Mouse (Mus musculus): Measurements from ENCODE around the gene Trp53bp2.

Trp53bp2 gene

DNA sequence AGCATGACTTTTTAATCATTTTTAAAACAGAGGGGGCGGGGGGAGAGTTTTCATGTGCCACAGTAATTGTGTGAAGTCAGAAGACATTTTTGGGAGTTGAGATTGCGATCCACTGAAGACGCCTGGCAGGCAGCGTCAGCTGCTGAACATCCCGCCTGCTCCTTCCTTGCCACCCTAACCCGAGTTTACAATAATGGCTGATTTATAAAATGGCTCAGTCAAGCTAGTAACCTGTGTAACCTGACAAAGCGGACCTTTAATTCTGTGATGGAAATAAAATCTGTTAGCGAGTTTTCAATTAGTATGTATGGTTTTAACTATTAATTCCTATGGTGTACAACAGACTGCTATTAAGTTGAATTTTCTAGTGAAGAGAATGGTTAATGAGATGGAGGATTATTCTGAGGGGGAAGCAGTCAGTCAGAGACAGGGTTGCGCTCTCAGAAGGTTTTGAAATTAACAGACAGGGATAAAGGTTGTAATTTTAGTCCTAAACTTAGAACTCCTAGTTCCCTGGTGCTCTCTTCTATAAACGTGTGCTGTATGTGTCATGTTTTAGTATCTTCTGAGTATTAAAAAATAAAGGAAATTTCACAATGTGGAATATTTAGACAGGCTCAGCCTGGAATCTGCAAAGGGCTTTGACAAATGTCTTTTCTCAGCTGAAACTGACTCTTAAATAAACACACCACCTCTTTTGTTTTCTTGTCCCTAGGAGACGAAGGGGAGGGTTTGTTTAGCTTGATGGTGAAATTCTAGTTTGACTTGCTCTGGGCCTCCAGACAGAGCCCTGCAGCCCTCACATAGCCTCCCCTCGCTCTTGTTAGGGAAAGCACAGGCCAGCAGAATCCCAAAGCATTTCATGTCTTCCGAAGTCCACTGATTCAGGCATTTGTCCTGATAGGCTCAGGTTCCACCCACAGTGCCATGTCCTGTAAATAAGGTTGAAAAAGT, 51.6 kb downstream of the Trp53bp2 start:
- no peak for DNase-seq (ENCODE audit: low spot score in 2 of 2)

DNA sequence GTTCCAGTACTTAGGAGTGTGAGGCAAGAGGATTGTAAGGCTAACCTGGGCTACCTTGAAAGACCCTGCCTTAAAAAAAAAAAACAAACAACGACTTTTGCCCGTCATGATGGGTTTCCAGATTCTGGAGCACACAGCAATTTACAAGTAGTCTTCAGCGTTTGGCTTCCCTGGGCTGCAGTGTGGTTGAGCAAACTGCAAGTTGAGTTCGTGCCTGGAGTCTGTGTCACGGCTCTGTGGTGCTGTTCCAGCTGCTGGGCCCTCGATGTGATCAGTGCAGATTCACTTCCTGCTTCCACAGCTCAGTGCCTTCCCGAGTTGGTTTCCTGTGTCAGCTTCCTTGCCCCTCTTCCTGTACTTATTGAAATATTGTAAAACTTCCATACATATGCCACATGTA, 52.3 kb downstream of the Trp53bp2 start:
- no peak for DNase-seq (ENCODE audit: low spot score in 2 of 2)

DNA sequence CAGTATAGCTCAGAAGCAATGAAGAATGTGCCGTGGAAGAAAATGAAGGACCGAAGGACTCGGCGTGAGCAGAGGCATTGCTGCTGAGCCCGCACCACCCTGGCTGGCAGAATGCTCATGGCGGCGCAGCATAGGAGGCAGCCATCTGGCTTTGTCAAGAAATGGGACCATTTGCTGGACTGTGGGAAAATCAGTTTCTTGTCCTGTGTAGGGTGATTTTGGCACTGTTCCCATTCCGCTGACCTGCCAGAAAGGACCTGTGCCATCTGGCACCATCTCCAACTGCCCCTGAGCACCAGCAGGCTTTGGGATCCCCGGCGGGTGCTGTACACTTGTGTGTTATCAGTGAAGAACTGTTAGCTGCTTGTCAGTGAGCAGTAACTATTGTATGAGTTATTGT, 52.8 kb downstream of the Trp53bp2 start:
- peak; percentile 42 to 85 for DNase-seq (ENCODE audit: low spot score in 2 of 2)

DNA sequence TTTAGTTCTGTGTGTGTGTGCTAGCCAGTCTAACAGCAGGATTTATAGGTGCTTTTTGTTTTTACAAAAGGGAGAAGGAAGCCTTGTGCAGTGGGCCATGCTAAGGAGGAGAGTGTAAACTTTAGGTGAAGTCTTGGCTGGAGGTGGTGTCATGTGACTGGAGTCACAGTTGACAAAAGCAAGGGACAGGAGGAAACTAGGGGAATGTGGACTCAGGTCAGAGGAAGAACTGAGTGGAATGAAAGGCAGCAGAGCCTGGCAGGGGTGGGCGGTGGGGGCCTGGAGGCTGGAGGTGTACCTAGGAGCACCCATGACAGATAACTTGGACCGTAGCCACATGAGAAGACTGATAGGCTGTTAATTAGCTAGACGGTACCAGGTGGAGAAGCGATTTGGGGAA, 56.3 kb downstream of the Trp53bp2 start:
- no peak for DNase-seq (ENCODE audit: low spot score in 2 of 2)

DNA sequence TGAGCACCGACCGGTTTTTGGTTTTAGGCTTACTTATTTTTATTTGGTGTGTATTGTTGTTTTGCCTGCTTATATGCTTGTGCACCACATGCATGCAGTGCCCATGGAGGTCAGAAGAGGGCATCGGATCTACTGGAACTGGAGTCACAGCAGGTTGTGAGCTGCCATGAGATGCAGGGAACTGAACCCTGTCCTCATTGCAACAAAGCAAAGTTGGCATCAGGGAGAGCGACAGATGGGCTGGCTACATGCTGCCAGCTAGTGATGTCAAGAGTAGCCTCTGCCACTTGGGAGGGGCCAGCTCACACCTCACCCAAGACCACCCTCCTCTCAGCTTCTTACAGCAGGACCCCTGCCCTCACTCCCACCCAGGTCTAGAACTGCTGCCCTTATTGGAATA, 57.0 kb downstream of the Trp53bp2 start:
- DNase-seq (ENCODE audit: low spot score in 2 of 2), result peak in 1 of 2 experiments; percentile 29

DNA sequence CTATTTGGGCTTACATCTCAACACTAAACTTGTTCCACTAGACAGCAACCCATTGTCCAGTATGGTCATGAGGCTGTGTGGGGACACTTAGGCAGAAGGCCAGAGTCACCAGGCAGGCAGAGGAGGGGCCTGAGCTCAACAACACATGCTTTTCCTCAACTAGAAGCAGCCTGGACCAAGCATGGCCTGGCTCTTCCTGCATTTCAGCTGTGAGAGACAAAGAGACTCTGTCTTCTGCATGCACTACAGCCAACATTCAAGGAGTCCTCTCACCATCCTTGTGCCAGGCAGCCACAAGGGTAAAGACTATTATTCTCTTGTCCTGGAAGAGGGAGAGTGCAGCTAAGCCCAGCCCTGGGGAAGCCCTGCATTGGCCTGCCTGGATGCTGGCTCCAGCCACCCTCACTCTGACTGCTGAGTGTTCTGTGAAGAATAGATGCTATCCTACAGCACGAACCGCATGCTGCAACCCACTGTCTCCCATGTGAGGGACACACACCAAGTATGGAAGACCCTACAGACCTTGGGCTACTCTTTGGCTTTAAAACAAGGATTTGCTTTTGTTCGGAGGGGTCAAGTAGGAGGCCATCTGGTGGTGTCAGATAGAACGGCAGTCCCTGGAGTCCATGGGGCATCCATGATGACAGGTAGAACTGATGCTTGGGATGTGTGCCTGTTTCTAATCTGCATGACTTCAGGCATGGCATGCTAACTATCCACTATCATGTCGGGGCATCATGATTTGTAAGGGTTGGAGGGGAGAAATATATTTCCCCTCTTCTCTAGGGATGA, 66.2 kb downstream of the Trp53bp2 start:
- no peak for DNase-seq (ENCODE audit: low spot score in 2 of 2)

DNA sequence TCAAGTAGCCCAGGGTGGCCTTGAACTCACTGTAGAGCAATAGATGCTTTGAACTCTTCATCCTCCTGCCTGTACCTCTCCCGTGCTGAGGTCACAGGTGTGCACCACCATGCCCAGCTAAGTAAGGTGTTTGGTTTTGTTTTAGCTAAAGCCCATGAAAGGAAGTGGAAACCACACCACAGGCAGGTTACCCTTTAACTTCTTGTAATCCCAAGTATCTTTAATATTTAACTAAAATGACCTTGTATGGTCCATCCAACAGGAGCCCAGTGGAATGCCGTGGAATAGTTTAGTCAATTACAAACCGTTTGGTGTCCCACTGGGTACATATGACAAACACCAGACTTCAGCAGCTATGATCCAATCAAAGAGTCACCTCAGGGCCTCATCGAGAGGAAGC, 70.0 kb downstream of the Trp53bp2 start:
- DNase-seq (ENCODE audit: low spot score in 2 of 2), result no peak

DNA sequence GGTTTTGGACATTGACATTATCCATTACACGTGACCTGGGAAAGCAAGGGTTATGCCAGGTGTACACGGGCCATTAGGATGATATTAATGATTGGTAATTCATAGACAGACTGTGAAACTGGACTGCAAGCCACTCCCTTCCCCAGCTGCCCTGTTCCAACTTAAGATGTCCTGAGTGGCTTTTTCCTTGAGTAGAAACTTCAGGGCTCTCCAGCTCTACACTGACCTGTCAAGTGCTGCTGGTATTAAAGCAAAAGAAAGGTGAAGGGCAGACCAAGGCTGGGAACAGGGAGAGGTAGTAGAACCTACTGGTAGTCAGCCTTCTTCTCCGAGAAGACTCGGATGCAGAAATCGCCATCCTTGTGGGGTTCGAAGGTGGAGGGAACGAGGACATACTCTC, 72.2 kb downstream of the Trp53bp2 start:
- DNase-seq (ENCODE audit: low spot score in 2 of 2), result no peak

DNA sequence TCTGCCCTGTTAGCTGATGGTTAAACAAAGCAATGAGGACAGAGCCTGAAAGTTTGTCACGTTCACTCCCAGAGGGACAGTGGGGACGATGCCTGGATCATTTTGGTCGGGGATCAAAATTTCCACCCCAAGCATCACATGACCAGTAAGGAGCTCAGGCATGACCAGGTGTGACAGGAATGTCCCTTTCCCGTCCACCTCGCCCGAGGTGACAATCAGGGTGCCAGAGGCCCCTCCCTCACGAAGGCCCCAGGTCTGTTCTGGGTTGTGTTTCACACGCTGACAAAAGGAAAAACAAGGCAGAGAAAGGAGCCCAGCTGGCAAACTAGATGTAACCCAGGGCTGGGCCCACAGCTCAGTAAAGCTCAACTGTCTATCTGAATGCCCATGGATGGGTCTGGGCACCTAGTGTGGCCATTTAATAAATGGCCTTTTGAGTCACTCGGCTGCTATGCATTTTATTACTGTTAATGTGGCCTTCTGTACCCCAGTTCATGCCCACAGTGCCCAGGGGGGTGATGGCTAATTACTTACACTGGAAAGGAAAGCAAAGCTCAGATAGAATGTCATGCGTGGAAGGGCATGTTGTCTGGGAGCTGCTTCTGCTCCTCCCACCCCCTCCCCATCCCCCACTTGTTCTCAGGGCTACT, 72.8 kb downstream of the Trp53bp2 start:
- no peak for DNase-seq (ENCODE audit: low spot score in 2 of 2)

DNA sequence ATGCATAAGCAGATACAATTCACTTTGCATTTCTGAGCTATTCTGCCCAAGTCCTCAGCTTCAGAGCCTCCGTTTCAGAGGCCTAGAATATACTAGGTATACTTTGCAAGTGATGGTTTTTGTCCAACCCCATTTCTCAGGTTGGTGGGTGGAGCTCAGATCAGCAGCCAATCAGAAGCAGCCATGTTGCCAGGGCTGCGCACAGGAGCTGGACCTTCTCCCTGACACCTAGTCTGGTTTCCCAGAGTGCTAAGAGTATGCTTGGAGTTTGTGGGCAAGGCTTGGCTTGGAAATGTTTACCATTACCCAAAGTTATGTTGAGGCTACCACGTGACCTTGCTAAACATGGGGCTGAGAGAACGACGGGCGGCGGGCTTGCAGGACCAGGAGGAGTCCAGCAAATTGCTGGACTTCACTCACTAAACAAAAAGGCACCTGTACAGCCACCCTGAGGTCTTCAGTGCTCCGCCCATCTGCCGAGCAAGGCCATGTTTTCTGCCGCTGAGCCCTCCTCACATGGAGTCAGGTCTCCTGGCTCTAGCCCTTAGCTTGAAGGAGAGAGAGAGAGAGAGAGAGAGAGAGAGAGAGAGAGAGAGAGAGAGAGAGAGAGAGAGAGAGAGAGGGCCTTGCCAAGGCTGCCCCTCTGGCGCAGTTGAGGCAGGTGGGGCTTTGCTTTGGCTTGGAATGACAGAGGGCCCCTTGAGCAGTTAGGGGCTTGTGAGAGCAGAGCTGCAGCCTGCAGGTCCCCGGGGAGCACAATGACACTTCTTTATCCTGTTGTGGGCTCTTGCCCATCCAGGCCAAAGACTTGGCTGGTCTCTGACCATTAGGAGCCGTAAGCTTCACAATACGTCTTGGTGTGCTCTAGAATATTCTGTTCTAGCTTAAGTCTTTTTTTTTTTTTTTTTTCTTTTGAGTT, 74.3 kb downstream of the Trp53bp2 start:
- no peak for DNase-seq (ENCODE audit: low spot score in 2 of 2)

DNA sequence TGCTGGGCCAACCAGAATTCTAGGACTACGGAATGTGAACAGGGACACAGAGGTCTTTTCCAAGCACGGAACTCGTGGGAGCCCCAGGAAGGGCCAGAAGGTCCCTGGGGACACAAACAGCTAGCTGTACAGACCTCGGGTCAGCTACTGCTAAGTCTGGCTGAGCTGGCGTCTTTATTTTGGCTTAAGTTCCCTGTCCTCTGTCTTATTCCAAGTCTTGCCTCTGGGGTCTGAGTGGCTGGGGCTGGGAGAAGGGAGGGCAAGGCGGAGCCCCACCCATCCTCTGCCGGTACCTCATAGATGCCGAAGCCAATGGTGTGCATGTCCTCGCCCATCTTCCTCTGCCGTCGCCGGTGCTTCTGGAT, 74.9 kb downstream of the Trp53bp2 start:
- no peak for DNase-seq (ENCODE audit: low spot score in 2 of 2)

DNA sequence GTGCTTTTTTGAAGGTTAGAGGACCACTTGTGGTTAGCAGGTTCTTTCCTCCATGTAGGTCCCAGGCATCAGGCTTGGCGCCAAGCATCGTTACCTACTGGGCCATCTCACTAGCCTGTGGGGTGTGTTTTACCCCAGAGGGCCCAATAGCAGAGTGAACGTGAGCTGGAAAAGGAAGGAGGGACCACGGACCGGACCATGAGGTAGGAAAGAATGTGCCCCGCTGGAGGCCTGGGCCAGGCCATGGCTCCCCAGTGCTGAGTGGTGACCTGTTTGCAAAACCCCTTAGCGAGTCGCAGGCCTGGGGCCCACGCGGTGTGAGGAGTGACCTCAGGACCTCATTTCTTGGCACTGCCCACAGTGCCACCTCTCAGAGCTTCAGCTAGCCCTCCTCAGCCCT, 79.5 kb downstream of the Trp53bp2 start:
- DNase-seq (ENCODE audit: low spot score in 2 of 2), result no peak

DNA sequence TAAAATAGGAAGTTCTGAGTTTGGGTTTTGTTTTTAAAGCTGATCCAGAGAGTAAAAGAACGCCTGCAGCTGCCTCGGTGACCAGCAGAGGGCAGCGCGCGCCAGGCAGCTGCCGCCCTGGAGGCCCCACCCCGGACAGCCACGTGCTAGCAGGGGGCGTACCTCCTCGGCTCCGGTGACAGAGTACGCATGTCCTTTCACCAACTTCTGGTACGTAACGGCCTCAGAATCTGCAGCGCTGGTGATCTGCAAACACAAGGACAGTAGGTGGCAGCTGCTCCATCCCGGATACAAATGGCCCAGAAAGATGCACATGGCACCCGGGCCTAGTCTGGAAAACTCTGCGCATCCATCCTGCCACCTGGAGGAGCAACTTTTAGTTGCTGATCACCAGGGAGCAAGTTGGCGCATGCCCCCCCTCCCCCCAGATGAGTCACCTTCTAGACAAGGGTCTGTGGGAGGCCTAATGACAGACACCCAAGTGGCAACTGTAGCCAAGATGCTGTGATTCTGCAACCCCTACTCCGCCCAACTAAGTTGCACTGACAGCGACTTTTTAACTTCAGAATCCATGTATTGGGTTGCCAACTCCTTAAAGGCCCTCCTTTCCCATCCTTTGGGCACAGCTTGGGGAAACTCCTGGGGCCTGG, 81.0 kb downstream of the Trp53bp2 start:
- peak; percentile 79 to 90 for DNase-seq (ENCODE audit: low spot score in 2 of 2)

DNA sequence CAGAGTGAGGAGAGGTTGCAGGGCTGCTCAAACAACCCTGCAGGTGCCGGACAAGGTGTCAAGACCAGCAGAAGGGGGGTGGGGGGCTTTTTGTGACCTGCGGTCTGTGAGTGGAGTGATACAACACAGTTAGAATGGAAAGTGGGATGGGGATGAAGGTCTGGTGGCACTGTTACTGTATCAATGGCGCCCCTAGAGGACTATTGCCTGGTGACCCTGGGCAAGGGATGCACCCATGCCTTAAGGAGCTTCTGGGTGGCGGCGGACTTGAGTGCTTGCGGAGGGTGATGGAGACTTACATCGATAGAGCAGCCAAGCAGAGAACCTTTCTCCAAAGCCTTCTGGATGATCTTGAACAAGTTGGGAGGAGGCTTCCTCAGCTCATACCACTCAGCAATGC, 81.6 kb downstream of the Trp53bp2 start:
- no peak for DNase-seq (ENCODE audit: low spot score in 2 of 2)

DNA sequence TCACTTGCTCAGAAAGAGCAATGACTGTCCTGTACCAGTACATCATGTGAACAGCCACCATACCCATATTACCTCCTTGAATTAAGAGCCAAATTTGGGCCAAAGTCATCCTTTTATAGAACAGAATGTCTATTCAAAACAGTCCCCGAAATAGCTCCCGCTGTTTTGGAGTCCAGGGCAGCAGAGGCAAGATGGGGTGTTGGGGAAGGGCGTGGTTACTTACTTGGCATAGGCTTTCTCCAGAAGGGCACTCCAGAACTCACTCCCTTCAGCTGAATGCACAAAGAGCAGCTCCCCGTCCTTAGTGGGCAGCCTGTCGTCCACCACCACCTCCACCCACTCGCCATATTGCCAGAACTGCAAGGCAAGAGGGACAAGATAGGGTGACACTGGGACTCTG, 82.9 kb downstream of the Trp53bp2 start:
- no peak for DNase-seq (ENCODE audit: low spot score in 2 of 2)

DNA sequence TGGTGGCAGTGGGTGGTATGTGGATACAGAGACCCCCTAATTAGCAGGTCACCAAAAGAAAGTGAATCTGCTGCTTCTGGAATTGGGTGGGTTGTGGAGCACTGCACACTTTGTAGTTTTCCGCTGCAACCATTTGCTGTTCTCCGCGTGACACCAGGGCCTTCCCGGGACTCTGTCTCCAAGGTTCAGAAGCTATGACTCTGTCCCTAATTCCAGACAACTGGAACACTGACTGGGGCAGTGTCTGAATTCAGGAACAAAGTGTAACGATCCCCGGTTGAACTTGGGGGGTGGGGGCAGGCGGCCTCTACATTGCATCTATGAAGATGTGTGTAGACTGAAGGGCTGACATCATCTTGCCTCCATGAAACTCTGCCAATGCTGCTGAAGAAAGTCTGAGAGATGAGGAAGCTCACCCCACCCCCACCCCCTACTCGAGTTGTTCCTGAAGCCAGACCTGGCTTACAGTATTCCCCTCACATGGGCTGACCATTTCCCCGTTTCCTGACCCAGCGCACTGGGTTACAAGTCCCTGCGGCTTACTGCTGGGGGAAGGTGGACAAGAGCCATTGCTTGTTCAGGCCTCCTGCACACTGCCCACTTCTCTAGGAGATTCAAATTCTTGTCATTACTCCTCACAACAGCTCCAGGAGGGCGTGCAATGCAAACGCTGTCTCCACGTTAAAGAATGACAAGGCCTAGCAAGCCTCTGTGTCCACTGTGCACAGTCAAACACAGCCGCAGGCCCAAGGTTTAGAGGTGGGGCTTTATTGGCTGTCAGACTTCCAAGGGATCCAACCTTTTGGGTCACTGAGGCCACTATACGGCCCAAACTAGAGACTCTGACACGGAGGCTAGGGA, 85.5 kb downstream of the Trp53bp2 start:
- DNase-seq (ENCODE audit: low spot score in 2 of 2), result no peak

DNA sequence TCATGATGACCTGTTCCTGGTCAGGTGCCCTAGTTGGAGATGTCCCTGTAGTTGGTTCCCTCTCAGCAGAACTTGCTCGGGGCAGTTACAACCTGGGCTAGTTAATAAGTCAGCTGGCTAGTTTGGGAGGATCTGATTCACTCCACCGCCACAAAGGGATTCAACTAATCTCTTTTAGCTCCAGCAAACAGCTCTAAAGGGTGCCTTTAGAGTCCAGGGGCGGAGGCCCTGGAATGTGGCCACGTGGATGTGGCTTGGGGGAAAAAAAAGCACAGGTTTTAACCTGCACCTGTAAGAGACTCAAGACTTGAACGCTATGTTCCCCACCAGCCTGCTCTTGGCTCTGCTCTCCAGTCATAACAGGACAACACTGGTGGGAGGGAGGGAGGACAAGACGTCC, 87.7 kb downstream of the Trp53bp2 start:
- DNase-seq (ENCODE audit: low spot score in 2 of 2), result no peak

DNA sequence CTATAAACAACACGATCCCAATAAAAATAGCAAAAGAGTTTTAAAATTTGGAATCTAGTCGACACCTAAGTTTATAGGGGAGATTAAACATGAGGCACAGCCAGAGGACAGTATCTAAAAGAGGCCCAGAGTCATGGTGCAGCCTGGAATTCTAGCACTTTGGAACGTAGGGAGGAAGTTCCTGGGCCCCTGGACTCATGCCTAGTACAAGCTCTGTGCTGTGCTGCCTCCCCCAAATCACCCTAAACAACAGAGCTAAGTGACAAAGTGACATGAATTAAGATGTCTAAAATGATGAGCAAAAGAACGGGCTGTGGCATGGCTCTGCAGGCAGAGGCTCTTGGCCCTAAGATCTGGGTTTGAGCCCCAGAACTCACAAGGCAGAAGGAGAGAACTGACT, 88.8 kb downstream of the Trp53bp2 start:
- no peak for DNase-seq (ENCODE audit: low spot score in 2 of 2)

DNA sequence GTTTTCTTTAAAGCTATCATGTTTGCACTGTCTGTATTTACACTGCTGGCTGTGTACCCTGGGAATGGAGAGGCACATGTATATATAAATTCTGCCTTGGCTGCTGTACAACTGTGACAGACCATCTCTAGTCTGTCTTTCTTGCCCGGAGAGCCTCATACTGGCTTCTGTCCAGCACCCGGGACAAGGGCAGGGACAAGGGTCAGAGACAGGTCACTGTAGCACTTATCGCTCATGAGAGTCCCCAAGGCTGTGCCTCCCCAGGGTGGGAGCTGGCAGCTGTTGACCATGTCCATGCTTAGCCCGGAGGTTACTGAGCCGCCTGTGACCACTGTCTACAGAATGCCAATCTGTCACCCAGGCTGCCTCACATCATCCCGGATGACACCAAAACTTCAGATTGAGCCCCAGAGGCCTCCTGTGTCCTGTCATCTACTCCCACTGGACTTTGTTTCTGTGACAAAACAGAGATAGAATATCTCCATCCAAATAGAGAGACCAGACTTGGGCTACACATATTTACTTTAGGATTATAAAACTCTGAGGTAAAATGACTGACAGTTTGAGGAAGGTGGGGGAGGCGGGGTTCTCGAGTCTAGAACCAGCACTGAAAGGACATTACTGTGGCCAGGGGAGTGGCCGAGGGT, 90.6 kb downstream of the Trp53bp2 start:
- no peak for DNase-seq (ENCODE audit: low spot score in 2 of 2)
